Mouse (Mus musculus): ENCODE results near the gene Aurka.

Gene Aurka

GRCm38 (mm10) chr2:172350773-172351172 is 19.6 kb downstream of the Aurka start:
- TF ChIP-seq GATA4 (IDR thresholded peaks at IDR 0.05; ENCODE audit: insufficient replicate concordance, low read length), result no peak

DNA sequence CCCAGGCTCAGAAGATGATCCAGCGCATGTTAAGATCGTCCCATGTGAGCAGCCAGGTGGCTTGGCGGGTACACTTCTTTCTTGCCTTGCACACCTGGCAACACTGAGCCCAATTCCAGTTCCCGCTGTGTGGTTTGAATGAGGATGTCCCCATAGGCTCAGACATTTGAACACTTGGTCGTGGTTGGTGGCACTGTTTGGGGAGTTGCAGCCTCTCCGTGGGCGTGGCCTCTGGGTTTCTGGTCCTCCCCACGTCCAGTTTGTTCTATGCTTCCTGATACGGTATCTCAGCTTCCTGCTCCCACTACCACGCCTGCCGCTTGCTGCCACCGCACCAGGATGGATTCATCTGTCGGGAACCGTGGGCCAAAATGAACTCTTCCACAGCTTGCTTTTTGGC is 20.6 kb downstream of the Aurka start:
- no peak for TF ChIP-seq GATA4 (IDR thresholded peaks at IDR 0.05; ENCODE audit: insufficient replicate concordance, low read length)

- no peak for TF ChIP-seq GATA4 (IDR thresholded peaks at IDR 0.05; ENCODE audit: insufficient replicate concordance, low read length)
Measured at GRCm38 (mm10) chr2:172348297-172348950, 21.9 kb downstream of the Aurka start.

DNA sequence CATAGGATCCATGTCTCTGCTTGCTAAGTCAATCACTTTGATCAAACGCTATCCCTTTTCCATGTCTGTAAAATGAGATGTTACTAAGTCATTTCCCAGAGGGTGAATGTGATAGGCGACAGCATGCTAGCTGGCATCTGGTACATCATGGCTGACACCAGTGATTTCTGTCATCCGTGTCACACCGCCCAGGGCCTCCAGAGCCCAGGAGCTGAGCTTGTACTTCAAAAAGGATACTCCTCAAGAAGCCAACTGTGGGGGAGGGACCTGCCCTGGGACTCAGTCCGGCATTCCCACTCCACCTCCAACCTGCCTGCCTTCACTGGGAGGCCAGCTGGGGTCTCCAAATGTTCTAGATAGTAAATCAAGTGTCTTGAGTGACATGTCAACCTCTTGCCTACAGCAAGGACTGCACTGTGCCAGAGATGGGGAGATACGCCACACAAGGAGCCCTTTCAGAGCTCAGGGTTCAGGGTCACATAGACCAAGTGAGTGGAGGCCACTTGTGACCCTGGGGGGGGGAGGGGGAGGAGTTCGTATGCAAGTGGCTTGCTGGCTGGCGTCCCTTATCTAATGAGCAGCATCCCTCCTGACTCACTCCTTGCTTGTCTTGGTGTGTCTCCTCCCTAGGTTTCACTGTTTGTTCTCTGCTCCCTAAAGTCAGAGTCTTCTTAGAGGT is 23.3 kb downstream of the Aurka start:
- no peak for TF ChIP-seq GATA4 (IDR thresholded peaks at IDR 0.05; ENCODE audit: insufficient replicate concordance, low read length)

- TF ChIP-seq GATA4 (IDR thresholded peaks at IDR 0.05; ENCODE audit: insufficient replicate concordance, low read length), result no peak
Measured at GRCm38 (mm10) chr2:172346034-172346929, 24.1 kb downstream of the Aurka start.

DNA sequence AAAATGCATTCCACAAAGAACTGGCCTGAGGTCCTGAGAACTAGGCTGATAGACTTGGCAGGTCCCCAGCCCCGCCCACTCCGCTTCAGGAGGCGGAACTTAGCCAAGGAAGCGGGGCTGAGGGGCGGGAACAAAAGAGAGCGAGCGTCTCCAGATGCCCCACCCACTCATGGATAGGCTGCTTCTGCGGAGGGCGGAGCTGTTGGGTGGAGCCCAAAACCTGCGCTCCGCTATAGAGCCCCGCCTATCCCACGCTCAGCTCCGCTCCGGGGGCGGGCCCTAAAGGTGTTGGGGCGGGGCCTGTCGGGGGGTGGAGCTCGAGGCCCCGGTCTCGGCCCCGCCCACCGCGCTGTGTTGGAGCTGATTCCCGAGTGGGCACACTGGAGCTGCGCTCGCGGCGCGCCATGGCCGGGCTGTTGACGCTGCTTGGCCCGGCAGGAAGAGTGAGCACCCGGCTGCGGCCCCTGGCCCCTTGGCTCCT is 25.0 kb downstream of the Aurka start, which contains the start of gene Fam210b:
TSS of gene Fam210b (plus strand) at position 308 of the 481 bp plus-strand sequence.
- TF ChIP-seq GATA4 (IDR thresholded peaks at IDR 0.05; ENCODE audit: insufficient replicate concordance, low read length), result no peak; the same call in 1 of the 2 replicates

GRCm38 (mm10) chr2:172344669-172345068 is 25.7 kb downstream of the Aurka start:
- TF ChIP-seq GATA4 (IDR thresholded peaks at IDR 0.05; ENCODE audit: insufficient replicate concordance, low read length), result no peak

GRCm38 (mm10) chr2:172343751-172344150 is 26.6 kb downstream of the Aurka start:
- TF ChIP-seq GATA4 (IDR thresholded peaks at IDR 0.05; ENCODE audit: insufficient replicate concordance, low read length), result no peak

- TF ChIP-seq GATA4 (IDR thresholded peaks at IDR 0.05; ENCODE audit: insufficient replicate concordance, low read length), result no peak
Measured at GRCm38 (mm10) chr2:172341606-172342005, 28.7 kb downstream of the Aurka start.

DNA sequence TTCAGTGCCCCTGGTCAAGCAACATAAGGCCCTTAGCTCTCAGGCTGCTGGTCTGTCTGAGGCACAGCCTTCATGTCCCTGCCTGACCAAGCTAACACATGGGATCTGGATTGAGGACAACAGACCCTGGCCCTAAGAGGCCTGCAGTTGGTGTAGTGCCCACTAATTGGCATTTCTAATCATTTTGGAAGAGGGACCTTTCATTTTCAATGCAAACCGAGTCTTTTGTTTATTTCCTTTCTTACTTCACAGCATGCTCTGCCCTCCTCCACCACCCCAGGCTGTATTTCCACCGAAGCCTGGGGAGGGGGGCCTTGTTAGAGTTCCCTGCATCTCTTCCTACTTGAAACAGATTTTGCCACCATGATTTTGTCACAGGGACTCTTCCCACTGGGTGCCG is 29.4 kb downstream of the Aurka start:
- TF ChIP-seq GATA4 (IDR thresholded peaks at IDR 0.05; ENCODE audit: insufficient replicate concordance, low read length), result no peak

DNA sequence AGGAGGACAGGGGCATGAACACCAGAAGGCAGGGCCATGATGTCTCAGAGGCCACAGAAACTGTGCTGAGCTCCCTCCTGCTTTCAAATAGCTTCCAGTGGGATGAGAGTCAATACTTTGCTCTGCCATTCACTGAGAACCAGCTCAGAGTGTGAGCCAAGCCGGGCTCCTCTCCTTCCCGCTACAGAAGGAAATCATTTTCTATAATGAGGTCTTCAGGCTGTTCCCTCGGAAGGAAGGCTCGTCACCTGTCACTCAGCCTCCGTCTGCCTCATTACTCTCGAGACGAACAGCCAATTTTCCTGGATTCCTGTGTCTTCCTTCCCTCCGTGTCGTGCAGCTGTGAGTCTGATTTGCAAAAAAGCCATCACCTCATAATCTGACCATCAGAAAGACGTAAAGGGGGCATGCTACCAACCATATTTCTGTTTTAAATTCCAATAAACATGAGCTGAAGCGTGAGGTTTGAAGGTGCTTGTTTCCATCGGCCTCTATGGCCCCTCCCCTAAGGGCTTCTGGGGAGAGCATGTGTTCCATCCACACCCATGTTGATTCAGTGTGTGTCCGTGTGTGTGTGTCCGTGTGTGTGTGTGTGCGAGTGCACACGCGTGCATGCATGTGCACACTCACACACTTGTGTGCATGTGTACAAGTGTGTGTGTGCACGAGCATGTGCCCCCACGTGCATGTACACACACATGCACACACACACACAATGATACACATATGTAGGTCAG is 32.0 kb downstream of the Aurka start:
- TF ChIP-seq GATA4 (IDR thresholded peaks at IDR 0.05; ENCODE audit: insufficient replicate concordance, low read length), result no peak

GRCm38 (mm10) chr2:172329179-172329578 is 41.2 kb downstream of the Aurka start:
- no peak for TF ChIP-seq GATA4 (IDR thresholded peaks at IDR 0.05; ENCODE audit: insufficient replicate concordance, low read length)

DNA sequence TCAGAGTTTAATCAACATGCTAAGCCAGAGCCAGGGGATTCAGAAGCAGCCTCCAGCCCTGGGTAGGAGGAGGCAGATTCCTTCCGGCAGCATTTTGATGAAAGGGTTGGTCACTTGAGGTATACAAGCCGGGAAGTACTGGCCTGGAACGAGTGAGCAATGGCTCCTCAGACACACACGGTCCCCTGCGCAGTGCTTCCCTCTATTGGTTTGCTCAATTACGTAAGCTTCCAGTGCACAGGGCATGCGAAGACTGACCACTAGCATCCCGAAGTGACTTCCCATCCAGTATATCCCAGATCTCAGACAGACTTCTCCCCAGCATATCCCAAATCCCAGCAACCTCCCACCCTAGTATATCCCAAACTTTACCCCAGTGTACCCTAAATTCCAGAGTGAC is 42.1 kb downstream of the Aurka start:
- no peak for TF ChIP-seq GATA4 (IDR thresholded peaks at IDR 0.05; ENCODE audit: insufficient replicate concordance, low read length)

GRCm38 (mm10) chr2:172320878-172321277 is 49.5 kb downstream of the Aurka start:
- TF ChIP-seq GATA4 (IDR thresholded peaks at IDR 0.05; ENCODE audit: insufficient replicate concordance, low read length), result no peak

GRCm38 (mm10) chr2:172311731-172312130 is 58.6 kb downstream of the Aurka start:
- no peak for TF ChIP-seq GATA4 (IDR thresholded peaks at IDR 0.05; ENCODE audit: insufficient replicate concordance, low read length)
